Mouse (Mus musculus): Measurements from ENCODE around the gene Slc13a4.

Slc13a4 gene

DNA sequence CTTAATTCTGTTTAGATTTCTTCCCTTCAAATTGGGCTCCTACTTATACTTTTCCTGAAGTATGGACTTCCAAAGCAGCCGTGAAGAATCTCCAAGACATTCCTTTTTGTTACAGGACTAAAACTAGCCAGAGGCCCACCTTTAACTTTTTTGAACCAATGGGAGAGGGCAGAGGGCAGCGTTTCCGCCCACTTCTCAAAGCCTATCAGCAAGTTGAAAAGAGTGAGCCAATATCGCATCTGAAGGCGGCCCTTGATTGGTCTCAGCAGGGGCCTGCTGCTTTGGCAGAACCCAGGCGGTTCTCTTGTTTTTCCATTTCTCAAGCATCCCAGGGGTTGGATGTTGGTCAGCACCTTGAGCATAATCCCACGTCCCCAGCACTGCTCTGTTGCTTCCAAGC lies at the start of gene Slc13a4:
Gene Slc13a4, minus strand, starts transcription at position 95 of the 400 bp plus-strand sequence.
- DNase-seq (ENCODE audit: low read depth): no peak

DNA sequence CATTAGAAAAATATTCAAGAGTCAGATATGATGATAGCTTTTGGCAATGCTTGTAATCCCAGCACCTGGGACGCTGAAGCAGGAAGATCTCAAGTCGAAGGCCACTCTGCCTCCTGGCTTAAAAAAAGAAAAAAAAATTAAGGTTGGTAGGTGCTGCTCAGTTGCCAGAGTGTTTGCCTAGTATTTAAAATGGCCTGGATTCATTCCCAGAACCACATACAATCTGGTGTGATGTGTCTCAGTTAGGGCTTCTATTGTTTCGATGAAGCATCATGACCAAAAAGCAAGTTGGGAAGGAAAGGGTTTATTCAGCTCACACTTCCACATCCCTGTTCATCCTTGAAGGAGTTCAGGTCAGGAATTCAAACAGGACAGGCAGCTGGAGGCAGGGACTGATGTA lies 47.4 kb upstream of the Slc13a4 start:
- DNase-seq (ENCODE audit: low read depth): no peak

DNA sequence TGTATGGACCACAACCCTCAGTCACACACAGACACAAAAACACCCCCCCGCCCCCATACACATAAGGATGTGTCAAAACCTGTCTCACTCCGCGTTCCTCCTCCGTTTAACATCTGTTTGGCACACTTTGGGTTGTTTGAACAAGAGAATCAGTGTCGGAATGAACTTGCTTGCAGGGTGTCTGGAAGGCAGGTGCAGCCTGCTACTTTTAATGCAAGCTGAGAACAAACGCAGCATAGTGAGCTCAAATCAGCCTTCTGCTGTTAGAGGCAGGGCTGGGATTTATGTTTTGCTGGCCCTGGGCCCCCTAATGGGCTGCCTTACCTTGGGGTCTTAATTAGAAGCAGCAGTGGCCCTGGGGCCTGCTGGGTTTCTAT lies 46.7 kb upstream of the Slc13a4 start:
- no peak for DNase-seq (ENCODE audit: low read depth)

DNA sequence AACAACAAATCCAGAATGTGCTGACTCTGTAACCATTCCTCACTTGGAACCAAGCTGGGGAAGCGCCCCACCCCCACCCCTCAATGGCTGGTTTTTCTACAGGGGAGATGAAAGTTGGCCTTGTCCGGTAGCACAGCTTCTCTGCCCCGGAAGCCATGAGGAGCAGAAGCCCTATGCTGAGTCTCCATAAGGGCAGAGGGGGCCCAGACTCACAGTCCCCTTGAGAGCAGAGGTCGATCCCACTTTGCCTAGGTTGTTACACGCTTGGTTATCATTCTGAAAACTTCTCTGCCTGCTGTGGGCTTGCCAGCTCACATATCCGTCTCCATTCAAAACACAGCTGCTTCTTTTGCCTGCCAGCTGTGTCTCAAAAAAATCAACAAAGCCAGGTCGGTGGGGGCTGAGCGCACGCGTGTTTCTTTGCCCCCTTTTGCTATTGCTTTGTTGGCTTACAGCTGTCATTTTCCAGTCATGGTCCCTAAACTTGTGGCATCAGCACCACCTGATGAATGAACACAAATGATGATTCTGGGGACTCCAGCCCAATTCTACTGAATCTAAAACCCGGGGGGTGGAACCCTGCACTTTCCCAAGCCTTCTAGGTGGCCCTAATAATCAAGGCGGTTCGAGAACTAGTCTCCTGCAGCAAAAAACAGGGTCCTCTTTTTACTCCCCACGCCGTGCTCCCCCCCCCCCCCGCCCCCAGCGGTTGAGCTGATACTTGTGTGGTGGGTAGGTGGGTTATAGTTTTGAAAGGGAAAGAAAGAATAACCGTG lies 46.1 kb upstream of the Slc13a4 start:
- no peak for DNase-seq (ENCODE audit: low read depth)

DNA sequence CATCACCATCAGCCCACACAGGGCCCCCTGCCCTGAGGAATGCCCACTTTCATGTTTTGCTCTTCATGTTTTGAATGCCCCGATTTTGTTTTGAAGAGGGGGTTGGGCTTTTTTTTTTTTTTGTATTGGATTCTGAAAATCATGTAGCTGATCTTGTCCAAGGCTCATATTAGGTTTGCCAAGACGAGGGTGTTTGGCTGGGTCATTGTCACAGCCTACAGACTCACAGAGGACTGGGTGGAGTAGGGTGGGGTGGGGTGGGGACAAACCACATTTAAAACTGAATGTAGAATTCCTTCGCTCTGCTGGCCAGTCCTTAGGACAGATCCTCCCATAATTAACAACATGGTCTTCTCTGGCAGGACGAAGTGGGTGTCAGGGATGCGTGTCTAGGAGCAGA lies 45.5 kb upstream of the Slc13a4 start:
- no peak for DNase-seq (ENCODE audit: low read depth)

DNA sequence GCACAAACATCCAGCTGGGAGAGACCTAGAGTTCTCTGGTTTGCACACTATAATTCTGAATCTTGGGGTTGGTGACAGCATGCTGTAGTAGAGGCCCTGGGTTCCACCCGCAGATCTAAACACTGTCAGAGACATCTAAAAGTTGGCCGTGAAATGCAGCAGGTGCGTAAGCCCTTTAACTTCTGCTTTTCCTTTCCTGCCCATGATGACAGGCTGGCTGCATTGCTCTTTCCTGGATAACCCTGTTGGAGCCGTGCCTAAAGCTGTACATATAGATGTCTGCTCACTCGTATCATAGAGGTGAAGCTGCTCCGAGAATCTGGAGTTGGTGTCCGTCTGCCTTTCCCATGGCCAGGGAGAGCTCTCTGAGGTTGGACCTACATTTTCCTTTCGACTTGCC lies 44.9 kb upstream of the Slc13a4 start:
- DNase-seq (ENCODE audit: low read depth): no peak

DNA sequence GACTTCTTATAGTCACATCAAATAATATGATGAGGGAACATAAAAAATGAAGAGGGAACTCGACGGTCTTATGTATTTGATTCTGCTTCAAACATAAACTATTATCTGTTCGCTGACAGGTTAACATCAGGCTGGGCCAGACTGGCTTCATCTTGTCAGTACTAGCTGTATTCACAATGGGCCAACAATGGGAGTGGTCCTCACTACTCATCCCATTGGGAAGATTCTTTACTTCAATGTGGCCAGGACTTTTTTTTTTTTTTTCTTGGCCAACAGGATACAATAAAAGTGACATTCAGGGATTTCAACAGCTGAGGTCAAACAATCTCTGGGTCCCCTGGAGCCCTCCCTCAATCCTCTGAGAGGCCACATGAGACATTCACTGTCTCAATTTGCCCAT lies 43.9 kb upstream of the Slc13a4 start:
- no peak for DNase-seq (ENCODE audit: low read depth)

DNA sequence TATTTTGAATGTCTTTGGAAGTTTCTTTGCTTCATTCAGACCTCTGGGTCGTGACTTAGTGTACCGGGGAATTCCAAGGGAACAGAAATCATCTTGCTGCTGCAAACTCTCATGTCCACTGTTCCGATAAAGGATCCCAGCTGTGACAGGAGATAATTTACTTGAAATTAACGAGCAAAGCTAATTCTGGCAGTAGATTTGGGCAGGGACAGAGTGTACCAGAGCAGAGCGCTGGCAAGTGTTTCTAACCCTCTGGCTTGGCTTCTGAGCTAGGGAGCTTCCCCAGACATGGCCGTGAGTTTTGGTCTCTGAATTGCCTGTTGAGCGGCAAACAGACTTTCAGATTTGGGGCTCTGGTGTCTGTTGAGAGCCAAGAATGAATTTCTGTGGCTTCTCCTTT lies 41.9 kb upstream of the Slc13a4 start:
- DNase-seq (ENCODE audit: low read depth): no peak

DNA sequence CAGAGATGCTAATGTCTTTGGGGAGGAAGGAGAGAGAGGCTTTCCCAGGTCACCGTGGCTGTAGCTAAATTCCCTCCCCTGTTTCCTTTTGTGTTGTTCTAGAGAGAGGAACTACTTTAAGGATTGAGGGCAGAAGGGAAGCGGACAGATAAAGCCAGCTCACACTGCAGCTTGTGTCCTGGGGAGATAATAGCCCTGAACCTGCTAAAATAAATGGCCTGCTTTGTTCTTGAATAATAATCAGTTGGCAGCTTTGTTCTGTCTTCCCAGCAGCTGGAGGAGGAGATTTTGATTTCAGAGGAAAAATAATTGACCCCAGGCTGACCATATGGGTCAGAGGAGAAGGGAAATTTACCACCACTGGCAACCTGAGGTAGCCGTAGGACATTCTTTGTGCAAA lies 30.7 kb upstream of the Slc13a4 start:
- no peak for DNase-seq (ENCODE audit: low read depth)

DNA sequence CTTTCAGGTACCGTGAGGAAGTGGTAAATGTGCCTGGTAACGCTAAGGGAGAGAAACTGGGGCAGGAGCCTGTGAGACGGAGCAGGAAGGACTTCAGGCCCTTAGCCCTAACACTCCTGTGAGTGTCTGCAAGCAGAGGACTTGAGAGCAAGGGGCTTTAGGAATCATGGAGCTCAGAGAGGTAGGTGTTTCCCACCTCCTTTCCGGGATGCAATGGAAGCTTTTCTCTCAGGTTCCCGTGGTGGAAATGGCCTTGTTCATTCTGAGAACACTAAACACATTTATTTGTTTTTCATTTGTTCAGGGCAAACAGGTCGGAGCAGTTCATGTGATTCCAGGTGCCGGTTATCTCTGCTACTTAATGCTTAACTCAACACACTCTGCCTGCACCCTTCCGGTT lies 29.9 kb upstream of the Slc13a4 start:
- no peak for DNase-seq (ENCODE audit: low read depth)

DNA sequence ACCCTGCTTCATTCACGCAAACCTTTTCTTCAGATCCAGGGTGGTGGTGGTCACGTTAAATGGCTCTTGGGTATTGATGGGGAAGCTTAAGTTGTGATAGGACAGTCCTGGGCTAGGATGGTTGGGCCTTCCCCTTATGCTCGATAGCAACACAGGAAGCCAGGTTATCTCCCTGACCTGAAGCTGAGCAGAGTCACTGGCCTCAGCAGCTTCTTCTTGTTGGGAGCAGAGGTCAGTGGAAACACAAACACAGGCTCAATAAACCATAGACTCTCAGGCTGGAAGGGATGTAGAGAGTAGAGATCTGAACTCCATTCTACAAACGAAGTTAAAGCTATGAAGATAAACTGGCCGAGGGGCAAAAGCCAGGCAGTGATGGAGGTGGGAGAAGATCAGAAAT lies 27.5 kb upstream of the Slc13a4 start:
- no peak for DNase-seq (ENCODE audit: low read depth)

DNA sequence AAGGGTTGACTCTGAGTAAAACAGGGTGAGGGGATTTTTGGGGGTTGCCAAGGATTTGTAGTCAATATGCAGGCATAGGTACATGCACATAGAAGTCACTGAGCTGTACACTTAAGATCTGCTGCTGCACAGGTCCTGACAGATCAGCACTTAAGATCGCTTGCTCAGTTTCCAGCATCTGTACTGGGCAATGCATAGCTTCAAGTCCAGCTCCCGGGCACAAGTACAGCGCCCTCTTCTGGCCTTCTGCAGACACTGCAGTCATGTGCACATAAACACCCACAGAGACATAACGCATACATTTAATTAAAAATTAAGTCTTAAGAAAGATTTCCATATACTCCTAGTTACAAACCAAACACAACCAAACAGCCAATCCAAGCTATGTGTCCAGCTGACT lies 26.3 kb upstream of the Slc13a4 start:
- DNase-seq (ENCODE audit: low read depth): peak; percentile 2

DNA sequence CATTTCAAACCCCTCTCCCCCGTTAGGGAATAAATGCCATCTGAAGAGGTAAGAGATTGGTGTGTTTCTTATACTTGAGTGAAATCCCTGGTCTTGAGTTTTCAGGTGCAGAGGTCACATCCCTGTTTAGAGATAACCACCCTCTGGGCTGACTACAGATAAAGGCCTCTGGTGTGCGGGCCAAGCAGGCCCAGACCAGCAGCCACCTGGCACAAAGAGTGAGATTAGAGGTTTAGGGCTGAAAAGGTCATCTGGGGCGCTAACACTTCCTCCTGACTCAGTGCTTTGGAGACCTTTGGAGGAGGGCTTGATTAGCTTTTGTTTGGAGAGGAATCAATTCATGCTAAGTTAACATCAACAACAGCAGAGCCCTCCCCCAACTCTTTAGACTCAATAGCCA lies 25.7 kb upstream of the Slc13a4 start:
- DNase-seq (ENCODE audit: low read depth): no peak

DNA sequence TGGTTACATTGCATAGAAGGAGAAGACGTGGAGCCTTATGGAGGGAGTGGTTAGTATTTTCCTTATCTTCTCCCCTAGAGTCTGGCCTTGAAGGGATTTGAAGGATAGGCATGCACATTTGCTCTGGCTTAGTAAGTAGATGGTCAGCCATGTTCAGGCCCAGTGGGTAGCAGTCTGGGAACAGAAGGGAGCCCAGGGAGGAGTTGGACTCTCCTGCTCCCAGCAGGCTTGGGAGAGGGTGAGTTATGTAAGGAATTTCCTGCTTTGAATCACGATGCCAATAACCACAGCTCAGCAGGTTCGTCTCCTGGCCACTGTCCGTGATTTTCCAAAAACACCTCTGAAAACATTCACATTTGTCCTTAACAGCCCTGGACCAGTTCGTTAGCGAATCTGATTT lies 22.9 kb upstream of the Slc13a4 start:
- no peak for DNase-seq (ENCODE audit: low read depth)

DNA sequence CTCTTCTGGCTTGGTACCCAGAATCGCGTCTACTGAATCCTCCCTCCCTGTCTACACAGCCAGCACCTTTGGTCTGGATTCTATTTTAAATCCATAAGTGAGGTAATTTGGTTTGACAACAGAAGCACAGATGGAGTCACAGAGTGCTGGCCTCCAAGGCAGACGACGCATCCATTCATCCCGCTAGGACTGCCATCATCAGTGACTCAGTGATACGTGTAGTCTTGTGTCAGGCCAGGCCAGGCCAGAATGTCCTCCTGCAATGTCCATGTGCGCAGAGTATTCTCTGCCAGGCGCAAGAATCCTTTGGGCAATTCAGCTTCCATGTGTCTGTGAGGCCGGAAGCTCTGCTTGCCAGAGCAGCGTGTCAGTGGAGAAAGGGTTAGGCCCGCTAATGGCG lies 22.0 kb upstream of the Slc13a4 start:
- DNase-seq (ENCODE audit: low read depth): no peak

DNA sequence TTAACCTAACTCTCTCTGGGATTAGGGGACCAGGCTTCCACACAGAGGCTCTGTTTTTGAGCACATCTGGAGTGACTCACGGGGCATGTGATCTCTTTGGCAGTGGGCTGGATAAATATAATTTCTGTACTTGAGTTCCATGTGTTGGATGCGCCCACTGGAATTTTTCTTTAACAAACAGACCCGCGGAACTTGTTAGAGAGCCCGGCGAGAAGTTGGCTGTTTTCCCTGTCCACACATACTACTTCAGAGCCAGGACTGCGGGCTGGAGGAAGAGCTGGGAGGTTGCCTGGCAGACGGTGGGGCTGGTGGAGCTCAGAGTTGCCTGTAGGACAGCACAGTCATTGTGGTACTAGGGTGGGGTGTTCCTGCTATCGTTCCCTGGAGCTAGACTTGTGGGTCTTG lies 18.2 kb upstream of the Slc13a4 start, which contains the start of gene Fam180a:
Gene Fam180a, minus strand, starts transcription at position 31 of the 405 bp plus-strand sequence.
- DNase-seq (ENCODE audit: low read depth): no peak

DNA sequence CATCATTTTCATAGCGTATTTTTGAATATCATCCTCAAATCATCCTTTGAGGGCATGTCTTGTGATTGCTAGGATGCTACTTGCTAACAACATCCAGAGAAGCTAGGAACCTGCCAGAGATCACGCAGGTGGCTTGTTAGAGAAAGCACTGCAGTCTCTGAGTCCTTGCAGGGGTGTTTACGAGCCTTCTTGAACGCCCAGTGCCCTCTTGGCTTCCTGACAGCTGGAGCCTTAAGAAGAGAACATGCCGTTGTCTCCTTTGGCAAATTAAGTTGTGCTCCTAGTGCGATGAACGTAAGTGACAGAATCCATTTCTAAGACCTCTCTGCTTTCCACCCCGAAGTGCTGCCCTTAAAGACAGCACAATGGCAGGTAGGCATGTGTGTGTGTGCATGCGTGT lies 16.4 kb upstream of the Slc13a4 start:
- DNase-seq (ENCODE audit: low read depth): no peak

DNA sequence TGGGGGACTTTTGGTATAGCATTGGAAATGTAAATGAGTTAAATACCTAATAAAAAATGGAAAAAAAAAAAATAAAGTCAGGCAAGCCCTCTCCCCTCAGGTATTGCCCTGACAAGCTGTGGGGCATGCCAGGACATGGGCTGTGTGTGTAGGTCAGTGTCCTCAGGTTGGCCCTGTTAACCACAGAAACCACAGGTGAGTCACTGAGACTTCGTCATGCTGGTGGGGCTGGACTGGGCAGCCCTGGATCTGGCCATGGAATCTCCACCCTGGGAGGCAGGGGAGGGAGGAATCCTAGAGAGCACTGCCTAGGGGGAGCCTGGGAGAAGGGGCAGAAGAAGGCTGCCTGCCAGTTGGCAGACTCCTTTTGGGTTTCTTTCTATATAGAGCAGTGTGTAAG lies 15.1 kb upstream of the Slc13a4 start:
- DNase-seq (ENCODE audit: low read depth): no peak

DNA sequence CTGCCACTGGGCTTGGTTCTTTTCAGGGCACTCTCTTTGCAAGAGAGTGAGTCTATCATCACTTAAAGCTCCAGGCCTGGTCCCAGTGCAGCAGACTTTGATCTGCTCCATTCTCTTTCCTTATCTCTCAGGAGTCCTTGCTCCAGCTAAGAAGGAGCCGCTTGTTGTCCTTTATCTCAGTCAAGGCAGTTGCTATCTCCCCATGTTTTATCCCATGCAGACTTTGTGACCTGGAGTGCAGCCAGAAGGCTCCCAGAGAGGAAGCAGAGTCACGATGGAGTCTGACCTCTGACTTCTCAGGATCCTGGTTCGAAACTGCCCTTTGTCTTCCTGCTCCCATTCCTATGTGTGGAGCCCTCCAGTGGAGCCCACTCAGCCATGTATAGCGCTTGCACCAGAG lies 13.2 kb upstream of the Slc13a4 start:
- DNase-seq (ENCODE audit: low read depth): no peak

DNA sequence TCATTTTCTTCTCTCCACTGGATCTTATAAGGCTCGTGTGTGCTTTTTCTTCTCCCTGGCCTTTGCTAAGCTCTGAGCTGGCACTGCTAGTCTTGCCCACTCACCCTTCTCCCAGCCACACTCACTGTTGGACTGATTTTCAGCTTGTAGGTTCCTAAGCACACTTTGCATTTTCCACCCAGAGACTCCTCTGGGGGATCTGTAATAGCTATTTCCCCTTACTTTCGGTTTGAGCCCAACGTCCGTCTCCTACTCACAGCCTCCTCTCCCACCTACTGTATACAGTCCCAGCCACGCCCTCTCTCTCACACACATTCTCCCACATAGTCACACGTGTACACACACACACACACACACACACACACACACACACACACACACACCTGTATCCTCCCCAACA lies 11.9 kb upstream of the Slc13a4 start:
- DNase-seq (ENCODE audit: low read depth): no peak

DNA sequence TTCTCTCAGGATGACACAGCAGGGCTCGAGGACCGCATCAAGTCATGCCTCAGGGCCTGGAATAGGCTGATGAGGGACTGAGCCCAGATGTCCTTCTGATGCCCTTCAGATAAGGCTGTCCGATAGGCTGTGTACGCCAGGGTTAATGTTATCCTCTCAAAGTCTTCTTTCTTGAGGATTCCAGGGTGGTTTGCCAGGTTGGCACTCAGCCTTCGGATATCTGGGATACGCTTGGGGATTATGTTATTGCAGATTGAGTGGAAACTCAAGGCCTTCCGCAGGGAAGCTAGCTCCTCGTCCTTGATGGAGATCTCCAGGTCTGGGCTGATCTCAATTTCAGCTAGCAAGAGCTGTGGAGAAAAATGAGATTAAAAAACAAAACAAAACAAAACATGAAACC lies 5.6 kb upstream of the Slc13a4 start:
- DNase-seq (ENCODE audit: low read depth): no peak

DNA sequence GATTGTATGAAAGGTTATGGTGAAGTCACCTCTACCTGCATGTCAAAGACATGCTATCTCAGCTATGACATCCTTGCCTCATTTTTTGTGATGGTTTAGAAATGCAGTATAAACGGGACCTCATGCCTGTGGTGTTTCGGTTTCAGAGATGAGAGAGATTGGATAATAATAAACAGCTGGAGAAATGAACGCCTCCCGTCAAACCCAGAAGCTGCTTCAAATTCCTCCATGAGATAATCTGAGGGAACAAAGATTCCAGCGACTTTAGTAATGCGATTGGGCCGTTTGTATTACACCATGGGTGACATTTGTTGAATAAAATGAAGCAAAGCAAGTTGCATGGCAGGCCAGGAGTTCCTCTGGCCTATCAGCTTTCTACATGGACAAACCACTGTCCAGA lies 1.5 kb upstream of the Slc13a4 start:
- no peak for DNase-seq (ENCODE audit: low read depth)

DNA sequence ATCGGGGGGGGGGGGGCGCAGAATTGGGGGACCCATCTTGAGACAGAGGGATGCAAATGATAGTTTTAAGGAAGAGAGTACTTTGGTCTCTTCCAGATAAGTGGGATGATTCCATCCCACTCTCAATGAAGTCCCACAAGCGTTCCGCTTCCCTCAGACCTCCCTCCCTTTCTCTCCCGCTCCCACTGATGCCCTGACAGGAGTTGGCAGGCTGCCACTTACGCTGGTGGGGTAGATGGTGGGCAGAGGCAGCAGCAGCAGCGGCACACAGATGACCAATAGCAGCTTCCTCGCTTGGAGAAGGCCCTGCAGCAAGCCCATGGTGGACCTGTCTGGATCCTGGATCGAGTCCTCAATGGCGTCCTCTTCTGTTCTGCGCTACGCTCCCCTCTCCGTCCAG lies 795 bp downstream of the Slc13a4 start:
- DNase-seq (ENCODE audit: low read depth): no peak

DNA sequence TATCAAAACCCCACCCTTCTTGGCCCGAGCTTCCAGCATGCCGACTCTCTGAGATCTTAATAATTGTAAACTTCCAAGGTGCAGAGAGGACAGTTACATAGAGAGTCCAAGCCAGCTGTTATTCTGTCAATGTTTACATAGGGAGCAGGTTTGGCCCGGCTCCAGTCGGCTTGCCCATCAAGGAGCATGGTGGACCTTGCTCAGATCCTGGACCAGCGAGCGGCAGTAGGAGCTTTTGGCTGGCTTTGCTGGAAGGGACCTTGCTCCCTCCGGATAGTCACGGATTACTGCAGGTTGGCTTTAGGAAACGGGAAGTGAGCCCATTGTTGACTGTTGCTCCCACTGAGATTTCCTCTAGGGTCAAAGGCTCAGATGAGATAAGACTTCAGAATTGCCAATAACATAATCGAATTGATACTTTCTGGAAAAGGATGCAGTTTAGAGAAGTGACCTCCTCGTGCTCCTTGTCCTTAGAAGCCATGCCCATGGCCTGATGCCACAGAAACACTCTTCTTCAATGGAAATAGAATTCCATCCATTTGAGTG lies 4.5 kb downstream of the Slc13a4 start:
- no peak for DNase-seq (ENCODE audit: low read depth)
